Mouse (Mus musculus) E14TG2a.4 (cell line): ENCODE results near the gene Galnt11.
A peak's percentile ranks its signal among the peaks of the same experiment; 100 is the strongest.

ENCODE experiments used
- H3K27me3 ChIP-seq: 2 replicates; pipeline ENCODE4 v1.6.1; 2014; ENCODE audit warnings: low read length, control low read depth; ENCODE audit not compliant: insufficient read depth
- H3K36me3 ChIP-seq: 2 replicates; pipeline ENCODE4 v1.6.1; 2014; ENCODE audit warnings: low read length, control low read depth; ENCODE audit not compliant: insufficient read depth
- H3K4me1 ChIP-seq: replicated peaks from 2 replicates; pipeline ENCODE4 v1.6.1; 2014; ENCODE audit warnings: low read depth, low read length, control low read depth
- H3K4me3 ChIP-seq: replicated peaks from 2 replicates; pipeline ENCODE4 v1.5.1; 2014; ENCODE audit warnings: mild to moderate bottlenecking, low read length
- H3K9me3 ChIP-seq: 2 replicates; pipeline ENCODE4 v1.6.1; 2014; ENCODE audit warnings: low read length, control low read depth
- CTCF ChIP-seq: conservative IDR thresholded peaks from 2 replicates; pipeline ENCODE4 v1.5.1; 2014; ENCODE audit warnings: low read length
- NANOG ChIP-seq: IDR thresholded peaks from 2 replicates; pipeline ENCODE4 v1.6.1; 2014; ENCODE audit warnings: borderline replicate concordance, low read length, mixed read lengths
- POU5F1 ChIP-seq: IDR thresholded peaks from 2 replicates; pipeline ENCODE4 v1.6.1; 2014; ENCODE audit warnings: low read length, borderline replicate concordance

Gene Galnt11

GRCm38 (mm10) chr5:25275629-25276028, 53.9 kb downstream of the Galnt11 start:
- TF ChIP-seq CTCF = no peak
- no peak for TF ChIP-seq POU5F1
- TF ChIP-seq NANOG = peak; percentile 85
- Histone ChIP-seq H3K4me3 (peak overlapping the region; percentile 15; the same call in 1 of the 2 replicates), H3K4me1 (peaks cover 41% of the 10 kb centered on the region), H3K27me3 (no peaks in the 10 kb centered on the region), H3K36me3 (peaks cover 56% of the 10 kb centered on the region), H3K9me3 (no peaks in the 10 kb centered on the region)

- H3K4me3 ChIP-seq = no peak overlapping the region
- no peaks in the 10 kb centered on the region for H3K9me3 ChIP-seq
- no peaks in the 10 kb centered on the region for H3K27me3 ChIP-seq
- H3K4me1 ChIP-seq = peaks cover 40% of the 10 kb centered on the region
- no peak for TF ChIP-seq CTCF
- TF ChIP-seq POU5F1 = no peak
- no peak for TF ChIP-seq NANOG
- peaks cover 59% of the 10 kb centered on the region for H3K36me3 ChIP-seq
These were observed 54.7 kb downstream of the Galnt11 start for GRCm38 (mm10) chr5:25276365-25276764.

- H3K27me3 ChIP-seq = no peaks in the 10 kb centered on the region
- H3K9me3 ChIP-seq = no peaks in the 10 kb centered on the region
- H3K4me1 ChIP-seq = no peaks in the 10 kb centered on the region
- H3K36me3 ChIP-seq = peaks cover 77% of the 10 kb centered on the region
- no peak overlapping the region for H3K4me3 ChIP-seq
- TF ChIP-seq POU5F1 (no peak), NANOG (no peak), CTCF (no peak)
These were observed 62.3 kb downstream of the Galnt11 start for GRCm38 (mm10) chr5:25283988-25284387.

GRCm38 (mm10) chr5:25296830-25297229, 75.1 kb downstream of the Galnt11 start:
- TF ChIP-seq POU5F1 (no peak), NANOG (no peak), CTCF (no peak)
- Histone ChIP-seq H3K9me3 (no peaks in the 10 kb centered on the region), H3K4me3 (no peak overlapping the region), H3K36me3 (peaks cover 51% of the 10 kb centered on the region), H3K4me1 (0 out of 2 replicates have a peak, but pooled peaks cover 3% of the 10 kb centered on the region), H3K27me3 (no peaks in the 10 kb centered on the region)

GRCm38 (mm10) chr5:25310226-25310625, 88.5 kb downstream of the Galnt11 start:
- H3K36me3 ChIP-seq = peaks cover 50% of the 10 kb centered on the region
- no peak for TF ChIP-seq NANOG
- no peak for TF ChIP-seq POU5F1
- no peak for TF ChIP-seq CTCF
- H3K4me3 ChIP-seq = no peak overlapping the region
- H3K4me1 ChIP-seq = no peaks in the 10 kb centered on the region
- H3K27me3 ChIP-seq = no peaks in the 10 kb centered on the region
- H3K9me3 ChIP-seq = no peaks in the 10 kb centered on the region

GRCm38 (mm10) chr5:25313881-25314280, 92.2 kb downstream of the Galnt11 start:
- no peaks in the 10 kb centered on the region for H3K9me3 ChIP-seq
- H3K36me3 ChIP-seq = peaks cover 58% of the 10 kb centered on the region
- TF ChIP-seq NANOG = no peak
- TF ChIP-seq POU5F1 = no peak
- no peak for TF ChIP-seq CTCF
- H3K4me3 ChIP-seq = no peak overlapping the region
- H3K27me3 ChIP-seq = no peaks in the 10 kb centered on the region
- H3K4me1 ChIP-seq = no peaks in the 10 kb centered on the region
